Mouse (Mus musculus) NIH3T3 (cell line): ENCODE data around the gene Pheta2.
"Not testable (repeated sequence)": the region's sequence is repeated elsewhere in the genome, so short reads cannot be mapped to it uniquely, and the experiment has no call there.

Experiments used
- DNase-seq: peaks from one replicate; pipeline ENCODE4 v3.0.0-alpha.2; 2012; ENCODE audit warnings: low read depth

The Pheta2 gene

DNA sequence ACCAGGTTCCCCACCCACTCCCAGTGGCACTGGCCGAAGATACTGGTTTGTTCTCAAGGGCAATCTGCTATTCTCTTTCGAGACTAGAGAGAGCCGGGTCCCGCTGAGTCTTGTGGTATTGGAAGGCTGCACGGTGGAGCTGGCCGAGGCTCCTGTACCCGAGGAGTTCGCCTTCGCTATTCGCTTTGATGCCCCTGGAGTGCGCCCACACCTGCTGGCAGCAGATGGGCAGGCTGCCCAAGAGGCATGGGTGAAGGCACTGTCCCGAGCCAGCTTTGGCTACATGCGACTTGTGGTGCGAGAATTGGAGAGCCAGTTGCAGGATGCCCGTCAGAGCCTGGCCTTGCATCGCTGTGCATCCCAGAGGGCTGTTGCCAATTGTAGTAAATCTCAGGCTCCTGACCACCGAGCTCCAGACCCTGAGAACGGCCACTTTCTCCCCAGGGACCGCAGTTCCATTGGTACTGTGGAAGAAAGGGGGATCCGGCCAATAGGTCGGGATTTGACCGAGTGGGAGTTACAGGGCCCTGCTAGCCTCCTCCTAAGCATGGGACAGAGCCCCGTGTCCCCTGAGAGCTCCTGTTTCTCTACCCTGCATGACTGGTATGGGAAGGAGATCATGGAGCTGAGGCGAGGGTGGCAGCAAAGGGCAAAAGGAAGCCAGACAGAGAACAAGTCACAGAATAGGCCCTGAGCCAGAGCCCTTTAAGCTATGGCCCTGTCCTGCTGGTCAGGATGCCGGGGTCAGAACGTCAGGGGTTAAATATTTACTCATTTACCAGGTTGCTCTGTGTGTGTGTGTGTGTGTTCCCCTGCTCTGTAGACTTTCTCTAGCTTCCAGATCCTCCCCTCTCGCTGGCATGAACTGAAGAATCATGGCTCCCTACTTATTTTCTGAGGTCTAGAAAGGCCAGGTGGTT lies 4.9 kb downstream of the Pheta2 start:
- DNase-seq = no peak

DNA sequence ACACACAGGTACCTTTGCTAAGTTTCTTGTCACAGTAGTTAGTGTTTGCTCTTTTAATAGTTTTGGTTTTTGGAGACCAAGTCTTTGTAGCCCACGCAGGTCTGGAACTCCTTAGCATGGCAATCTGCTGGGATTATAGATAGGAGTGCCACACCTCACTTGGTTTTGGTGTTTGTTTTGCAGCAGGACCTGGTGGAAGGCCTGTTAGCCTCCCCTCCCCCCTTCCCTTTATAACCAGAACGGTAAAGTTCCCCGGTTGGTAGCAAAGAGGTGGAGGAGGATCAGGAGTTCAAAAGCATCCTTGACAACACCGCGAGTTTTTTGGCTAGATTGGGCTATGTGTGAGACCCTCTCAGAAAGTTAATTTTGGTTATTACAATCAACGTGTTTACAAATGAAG lies 6.2 kb downstream of the Pheta2 start:
- DNase-seq = no peak

DNA sequence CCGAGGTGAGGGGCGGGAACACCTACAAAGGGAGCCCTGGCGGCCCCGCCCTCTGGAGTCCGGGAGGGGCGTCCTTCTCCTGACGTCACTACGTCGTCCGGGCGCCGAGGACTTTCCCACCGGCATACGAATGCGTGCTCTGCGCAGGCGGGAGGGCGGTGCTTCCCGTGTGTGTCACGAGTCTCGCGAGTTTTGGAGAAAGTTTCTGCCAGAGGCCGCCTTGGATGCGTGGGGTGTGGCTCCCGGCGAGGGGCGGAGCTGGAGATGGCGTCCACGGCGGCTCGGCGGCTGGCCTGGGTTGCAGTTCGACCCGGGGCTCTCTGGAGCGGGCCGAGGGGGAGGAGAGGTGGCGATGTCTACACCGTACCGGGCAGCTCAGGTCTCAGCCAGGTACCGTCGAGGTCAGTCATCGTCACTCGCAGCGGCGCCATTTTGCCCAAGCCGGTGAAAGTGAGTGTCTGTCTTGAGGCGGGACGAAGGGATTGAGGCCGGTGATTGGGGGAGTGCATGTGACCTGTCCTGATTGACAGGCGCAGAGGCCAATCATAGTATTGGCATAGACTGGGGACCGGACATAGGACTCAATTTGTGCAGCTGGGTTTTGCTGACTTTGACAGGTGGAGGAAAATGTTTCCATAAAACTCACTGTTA lies 7.2 kb downstream of the Pheta2 start:
- peak; percentile 99 for DNase-seq

DNA sequence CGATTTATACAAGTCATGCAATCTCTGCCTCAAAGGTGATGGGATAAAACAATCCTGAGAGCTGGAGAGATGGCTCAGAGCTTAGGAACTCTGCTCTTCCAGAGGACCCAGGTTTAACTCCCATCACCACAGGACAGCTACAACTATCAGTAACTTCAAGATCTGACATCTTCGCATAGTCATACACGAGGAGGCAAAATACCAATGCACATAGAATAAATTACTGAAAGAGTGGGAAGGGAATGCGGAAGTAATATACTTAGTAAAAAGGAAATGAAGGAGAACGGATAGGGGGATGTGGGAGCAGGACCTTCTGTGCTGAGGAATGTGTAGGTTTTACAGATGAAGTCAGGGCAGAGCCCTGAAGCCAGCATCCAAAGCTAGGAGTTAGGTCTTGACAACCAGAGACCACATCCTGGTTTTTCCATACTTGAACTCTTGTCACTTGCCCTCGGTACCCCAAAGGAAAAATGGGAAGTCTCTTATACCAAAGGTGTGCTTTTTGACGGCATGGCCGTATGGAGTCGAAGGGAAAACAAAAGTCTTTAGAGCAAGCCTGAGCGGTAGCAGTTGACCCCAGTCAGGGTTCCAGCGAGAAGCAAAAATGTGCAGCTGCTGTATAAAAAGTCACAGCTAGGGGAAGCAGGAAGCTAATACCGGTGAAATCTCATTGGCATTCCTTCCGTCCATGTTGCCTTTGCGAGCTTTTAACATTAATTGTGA lies 8.0 kb downstream of the Pheta2 start:
- no peak for DNase-seq

DNA sequence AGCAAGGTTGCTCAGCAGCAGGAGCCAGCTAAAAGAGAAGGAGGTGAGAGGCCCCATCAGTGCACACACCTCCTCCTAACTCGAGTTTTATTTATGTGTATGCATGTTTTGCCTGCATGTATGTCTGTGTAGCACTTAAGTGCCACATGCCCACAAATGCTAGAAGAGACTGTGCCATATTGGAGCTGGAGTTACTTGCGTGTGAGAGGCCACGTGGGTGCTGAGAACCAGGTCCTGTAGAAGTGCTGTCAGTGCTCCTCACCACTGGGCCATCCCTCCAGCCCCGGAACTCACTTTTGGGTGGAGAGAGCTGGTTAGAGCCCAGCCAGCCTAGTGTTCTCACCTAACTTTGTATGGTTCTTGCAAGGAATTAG lies 8.5 kb downstream of the Pheta2 start:
- DNase-seq = no peak

DNA sequence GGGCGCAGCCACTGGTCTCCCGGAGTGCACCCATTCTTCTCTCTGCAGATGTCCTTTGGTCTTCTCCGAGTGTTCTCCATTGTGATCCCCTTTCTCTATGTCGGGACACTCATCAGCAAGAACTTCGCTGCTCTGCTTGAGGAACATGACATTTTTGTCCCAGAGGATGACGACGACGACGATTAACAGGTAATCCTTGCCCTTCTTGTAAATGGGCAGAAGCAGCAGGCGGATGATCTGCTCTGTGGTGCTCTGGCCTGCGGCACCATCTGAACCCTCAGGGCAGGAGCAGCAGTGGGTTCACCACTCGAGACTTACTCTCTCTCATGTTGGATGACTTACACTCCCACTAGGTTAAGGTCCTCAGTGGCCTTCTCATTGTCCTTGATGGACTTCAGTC lies 9.1 kb downstream of the Pheta2 start:
- DNase-seq = no peak

DNA sequence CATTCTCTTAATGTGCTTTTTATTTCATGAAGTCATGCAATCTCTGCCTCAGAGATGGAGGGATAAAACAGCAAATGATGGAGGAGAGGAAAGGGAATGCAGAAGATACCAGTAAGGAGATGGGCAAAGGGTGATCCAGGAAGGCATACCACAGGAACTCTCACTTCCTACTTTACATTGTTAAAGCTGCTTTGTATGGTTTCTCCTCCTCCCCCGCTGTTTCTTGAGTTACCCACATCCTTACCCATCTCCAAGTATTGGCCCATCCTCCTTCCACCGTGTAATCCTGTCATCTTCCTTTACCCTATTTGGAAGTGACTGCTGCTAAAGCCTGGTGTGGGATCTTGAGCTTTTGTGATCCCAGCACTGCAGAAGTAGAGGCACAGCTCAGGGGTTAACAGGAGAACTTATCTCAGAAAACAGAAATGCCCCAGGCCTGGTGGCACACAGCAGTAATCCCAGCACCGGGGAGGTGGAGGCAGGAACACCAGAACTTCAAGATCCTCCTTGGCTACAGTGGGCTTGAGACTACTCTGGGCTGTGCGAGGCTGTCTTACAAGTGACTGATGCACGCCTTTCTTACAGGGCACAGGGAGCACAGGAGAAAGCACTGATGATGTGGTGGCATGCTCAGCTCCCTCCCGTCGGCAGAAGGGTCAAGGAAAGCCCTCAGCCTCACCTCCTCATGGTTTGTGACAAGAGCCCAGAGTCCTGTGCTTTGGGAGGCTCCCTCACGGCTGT lies 9.7 kb downstream of the Pheta2 start:
- DNase-seq = no peak

DNA sequence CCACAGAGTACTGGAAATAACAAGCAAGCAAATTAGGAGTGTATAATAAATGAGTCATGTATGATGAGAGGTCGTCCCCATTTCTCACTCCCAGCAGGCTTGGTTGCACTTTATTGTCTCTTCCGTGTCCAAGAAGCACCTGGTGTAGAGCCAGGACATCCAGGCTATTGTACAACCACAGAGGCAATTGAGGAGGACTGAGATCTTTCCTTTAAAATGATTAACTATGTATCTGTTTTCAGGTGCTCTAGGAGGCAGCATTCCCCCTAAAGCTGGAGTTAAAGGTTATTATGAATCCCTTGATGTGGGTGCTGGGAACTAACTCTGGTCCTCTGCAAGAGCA lies 10.2 kb downstream of the Pheta2 start:
- no peak for DNase-seq

DNA sequence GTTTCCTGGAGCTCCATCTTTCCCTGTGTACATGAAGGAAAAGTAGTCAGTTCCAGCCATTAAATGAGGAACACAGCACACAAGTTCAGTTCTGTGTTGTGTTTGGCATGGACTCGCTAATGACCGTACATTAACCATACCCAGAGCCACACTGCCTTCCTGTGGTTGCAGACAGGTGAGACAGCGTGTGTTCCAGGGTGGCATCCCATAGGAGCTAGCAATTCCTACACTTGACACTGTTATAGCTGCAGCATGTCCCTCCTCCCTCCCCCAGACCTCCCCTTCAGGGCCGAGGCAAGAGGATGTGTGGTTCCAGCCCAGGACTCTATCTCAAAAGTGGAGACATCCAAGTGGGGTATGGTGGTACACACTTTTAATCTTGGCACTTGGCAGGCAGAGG lies 11.6 kb downstream of the Pheta2 start:
- DNase-seq = no peak

DNA sequence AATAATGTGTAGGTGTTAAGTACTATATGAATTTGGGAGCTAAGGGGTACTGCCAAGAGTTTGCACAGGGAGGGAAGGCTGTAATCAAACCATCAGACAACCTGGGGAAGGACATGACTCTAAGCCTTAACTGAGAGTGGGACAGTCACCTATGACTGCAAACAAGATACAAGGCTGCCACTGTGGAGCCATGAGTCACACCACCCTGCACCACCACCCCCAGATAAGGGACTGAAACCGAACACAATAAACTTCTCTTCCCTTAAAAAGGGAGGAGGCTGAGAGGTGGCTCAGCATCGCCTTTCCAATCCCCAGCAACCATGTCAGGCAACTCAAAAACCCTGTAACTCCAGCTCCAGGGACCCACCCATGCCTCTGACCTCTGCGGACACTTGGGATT lies 12.7 kb downstream of the Pheta2 start:
- DNase-seq = no peak

DNA sequence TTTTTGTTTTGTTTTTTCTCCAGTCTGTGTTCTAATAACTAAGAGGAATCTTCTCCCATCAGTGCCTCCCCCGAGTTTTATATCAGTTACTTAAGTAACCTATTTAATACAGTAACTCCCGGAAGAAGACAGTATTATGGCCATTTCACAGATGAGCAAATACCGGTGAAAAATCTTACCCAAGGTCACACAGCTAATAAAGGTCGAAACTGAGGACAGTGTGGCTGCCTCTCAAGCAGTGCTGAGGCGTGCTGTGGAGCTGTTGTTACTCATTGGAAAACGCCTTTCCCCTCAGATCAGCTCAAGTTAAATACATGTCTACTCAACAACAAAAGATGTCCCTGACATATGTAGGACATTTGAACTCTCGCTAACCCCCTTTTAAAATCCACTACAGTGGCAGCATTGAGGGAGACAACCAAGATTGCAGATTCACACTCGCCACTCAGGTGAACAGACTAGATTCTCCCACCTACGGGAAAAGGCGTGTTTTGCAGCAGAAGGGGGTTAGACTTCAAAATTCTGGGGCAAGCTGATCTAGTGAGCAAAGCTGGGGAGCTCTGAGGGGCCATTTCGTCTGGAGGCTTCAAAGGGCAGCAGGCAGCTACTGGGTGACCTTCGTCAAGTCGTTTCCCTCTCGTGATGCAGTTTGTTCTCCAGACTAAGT lies 14.5 kb downstream of the Pheta2 start:
- no peak for DNase-seq

DNA sequence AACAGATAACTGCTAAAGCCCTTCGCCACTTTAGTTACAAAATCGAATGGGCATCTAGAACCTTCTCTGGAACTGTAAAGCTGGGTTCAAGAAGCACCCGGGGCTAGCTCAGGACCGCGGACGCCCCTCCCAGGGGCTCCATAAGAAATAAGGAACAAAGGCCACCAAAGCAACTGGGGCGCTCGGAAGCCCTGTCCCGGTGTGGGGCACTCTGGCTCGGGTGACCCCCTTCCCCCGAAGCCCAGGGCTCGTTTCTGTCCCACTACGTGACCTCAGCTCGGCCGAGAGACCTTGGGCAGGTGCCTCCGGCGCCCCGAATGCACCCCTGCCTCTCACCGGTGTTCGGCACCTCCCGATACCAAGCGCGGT lies 15.0 kb downstream of the Pheta2 start:
- no peak for DNase-seq

DNA sequence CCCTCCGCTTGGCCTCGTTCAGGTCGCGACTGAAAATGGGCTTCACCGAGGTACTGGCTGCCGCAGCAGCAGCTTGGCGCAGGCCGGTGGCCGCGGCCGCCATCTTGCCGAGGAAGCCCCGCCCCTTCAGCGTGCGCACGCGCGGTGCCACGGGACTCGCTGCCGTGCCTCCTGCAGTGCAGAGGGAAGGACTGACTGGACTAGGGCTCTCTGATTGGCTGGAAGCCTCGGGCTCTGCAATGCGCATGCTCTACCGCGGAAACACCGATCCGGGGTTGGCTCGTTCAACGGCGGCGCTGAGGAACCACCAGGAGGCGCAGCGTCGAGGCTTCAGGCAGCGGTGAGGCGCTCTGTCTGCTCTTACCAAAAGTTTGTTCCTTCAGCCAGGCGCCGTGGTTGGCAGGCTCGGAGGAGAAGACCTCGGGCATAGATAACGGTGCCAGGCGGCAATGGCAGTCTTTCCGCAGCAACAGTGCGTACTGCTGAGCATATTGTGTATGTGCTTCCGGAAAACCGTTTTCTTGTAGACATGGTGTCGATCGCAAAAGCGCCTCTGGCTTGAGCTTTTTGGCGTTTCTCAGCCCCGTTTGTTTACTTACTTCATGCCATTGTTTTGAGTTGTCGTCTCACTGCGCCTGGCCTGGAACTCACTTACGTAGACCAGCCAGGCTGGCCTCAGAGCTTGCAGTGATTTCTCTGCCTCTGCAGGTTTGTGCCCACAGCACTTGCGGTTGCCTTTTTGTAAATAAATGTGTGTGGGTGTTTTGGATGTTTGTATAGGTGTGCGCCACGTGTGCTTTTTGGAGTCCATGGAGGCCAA lies 15.6 kb downstream of the Pheta2 start, which contains the start of gene Ndufa6:
Gene Ndufa6, minus strand, starts transcription at position 197 of the 820 bp plus-strand sequence.
- peak; percentile 99 for DNase-seq

DNA sequence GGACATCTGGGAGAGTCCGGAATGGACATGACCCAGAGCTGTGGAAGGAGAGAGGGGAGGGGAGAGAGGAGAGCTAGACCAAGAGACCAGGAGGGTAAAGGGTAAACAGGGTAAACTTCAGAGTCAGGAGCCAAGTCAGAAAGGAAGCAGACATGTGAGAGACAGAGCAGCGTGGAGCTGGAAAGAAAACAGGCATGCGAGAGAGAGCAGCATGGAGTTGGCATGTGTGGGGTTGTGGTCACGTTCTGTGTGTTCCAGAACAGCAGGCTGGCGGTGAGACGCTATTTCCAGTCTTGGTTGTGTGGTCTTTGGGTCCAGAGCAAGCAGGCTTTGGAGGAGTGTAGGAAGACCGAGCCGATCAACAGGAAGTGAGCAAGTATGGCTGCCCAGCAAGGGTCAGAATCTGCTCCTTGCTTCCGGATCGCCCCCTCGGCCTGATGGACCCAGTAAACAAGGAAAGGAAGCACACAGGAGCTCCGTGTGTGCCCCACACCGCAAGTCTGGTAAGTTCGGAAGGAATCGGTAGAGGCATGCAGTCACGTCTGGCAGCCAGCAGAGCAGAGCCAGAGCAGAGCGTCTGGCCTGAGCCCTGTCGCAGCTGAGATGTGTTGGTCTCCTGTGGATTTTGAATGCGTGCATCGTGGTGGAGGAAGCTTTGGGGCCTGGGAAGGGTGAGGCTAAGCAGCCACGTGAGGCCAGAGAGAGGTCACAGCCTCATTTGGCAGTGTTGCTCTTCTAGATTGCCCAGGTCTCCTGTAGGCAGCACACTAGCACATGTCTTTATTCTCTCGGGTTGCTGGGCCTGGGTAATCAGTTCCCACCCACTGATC lies 19.9 kb downstream of the Pheta2 start:
- no peak for DNase-seq

DNA sequence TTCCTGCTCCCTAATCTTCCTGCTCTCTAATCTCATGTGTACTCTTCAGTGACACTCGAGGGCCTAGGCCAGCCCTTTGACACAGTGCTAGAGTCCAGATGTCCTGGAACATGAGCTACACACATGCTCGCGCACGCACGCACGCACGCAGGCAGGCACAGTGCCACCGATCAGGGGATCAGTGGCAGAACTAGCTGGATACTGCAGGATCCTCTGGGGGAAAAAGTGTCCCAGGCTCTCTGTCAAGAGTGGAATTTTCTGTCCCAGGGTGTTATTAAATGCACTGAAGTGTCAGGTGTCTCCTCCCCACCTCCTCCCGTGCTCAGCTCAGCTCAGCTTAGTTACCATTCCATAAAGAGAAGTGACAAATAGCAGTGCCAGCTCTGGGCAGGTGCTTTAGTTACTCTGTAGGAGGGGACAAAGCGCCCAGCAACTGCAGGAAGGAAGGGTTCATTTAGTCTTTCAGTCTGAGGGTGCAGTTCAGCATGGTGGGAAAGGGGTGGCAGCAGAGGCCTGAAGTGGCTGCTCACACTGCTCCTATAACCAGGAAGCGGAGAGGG lies 22.8 kb downstream of the Pheta2 start:
- peak; percentile 52 for DNase-seq

DNA sequence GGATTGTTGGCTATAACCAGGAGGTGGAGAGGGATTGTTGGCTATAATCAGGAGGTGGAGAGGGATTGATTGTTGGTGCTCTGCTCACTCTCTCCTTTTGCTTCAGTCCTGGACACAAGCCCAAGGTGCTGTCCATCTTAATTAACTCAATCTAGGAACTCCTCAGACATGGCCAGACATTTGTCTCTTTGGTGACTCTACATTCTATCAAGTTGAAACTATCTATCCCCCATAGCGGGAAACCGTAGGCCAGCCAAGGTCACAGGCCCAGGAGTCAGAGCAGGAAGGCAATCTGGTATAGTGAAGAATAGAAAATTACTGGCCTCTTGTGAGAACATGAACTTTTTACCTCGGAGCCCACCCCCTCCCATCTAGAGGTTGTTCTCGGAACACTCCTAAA lies 23.5 kb downstream of the Pheta2 start:
- no peak for DNase-seq

DNA sequence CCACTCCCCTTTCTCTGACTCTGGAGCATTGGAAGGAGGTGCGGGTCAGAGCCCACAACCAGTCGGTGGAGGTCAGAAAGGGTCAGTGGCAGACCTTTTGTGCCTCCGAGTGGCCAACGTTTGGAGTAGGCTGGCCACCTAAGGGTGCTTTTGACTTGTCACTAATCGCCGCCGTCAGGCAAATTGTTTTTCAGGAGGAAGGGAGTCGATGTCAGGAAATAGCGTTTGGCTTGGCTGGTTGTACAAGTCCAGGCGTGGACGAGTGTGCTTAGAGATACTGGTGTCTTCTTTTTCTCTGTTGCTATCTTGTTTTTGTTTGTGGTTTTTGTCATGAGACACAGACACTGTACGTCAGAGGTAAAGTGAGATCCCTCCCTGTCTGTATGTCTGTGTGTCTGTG lies 25.1 kb downstream of the Pheta2 start:
- not testable (repeated sequence) for DNase-seq

DNA sequence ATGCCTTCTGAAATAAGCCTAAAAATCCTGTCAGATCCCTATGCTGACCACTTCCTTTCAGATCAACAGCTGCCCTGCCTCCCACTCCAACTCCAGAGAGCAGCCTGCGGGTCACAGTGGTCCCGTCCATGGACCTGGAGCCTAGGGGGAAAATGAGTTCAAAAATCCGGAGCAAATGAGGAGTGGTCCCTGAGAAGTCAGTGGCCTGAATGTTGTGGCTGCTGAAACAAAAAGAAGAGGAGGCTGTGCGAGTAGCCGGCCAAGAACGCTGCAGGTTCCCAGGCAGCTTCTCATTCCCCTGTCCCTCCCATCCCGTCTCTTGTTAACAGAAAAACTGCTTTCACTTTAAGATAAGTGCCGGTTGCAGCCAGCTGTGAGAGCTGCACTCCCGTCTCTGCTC lies 25.8 kb downstream of the Pheta2 start:
- not testable (repeated sequence) for DNase-seq

DNA sequence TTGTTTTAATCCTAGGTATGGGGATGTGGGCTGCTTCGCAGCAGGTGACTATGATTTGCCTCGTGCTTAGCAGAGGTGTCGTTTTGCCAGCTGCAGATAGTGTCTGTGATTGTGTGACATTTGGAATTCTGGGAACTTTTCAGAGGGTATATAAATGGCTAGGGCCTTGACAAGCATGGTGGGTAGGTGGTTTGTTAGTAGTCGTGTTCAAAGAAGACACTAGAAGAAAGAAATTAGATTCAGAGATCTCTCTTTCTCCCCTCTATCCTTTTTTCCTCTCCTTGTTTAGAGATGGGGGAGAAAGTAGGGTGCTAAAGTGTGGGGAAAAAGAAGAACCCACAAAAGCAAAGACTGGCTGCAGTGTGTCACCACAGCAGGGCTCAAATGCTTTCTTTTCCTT lies 29.4 kb downstream of the Pheta2 start:
- DNase-seq = no peak

DNA sequence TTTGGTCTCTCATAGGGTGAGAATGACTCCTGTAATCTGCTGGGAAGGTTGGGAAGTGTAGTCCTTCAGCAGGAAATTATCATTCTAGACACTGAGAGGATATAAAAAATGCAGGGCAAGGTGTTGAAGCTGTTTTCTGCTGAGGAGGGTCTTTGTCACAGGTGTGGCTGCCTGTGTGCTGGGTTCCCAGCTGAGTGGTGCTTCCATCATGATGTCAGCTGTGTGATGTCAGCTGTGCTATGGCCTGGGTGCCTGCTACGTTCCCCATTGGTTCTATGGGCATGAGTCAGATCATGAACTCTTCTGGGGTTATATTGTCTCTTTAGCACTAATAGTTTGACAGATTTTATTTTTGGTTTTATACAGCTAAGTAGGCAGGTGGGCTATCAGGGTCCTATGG lies 30.1 kb downstream of the Pheta2 start:
- no peak for DNase-seq
